Mouse (Mus musculus): ENCODE measurements at regions not wholly inside any gene's neighbourhood (a gene's known extent, or its start where the extent isn't known, plus 50 kb on each side); places are given as distances from the start of the nearest gene placed in this dataset.

GRCm38 (mm10) chr14:100509396-100509795 is 224.9 kb upstream of the Klf12 start:
- TF ChIP-seq CTCF (IDR thresholded peaks at IDR 0.05; ENCODE audit: control insufficient read depth, insufficient read depth, insufficient replicate concordance, low read depth, low read length) (no peak), POLR2A (IDR thresholded peaks at IDR 0.05; ENCODE audit: control insufficient read depth, low read depth, low read length) (no peak)

Measured in testis, adult 2 months (tissue).